Mouse (Mus musculus) cerebellum, adult (tissue): Measurements from ENCODE around the gene Mthfd1l.

Source experiments
- ATAC-seq: cut with Nextera tagmentation; 2 replicates; pipeline ENCODE4 v1.9.2; 2017; ENCODE audit warnings: mild to moderate bottlenecking, moderate library complexity, mixed read lengths; ENCODE audit not compliant: insufficient number of reproducible peaks, low FRiP score, low TSS enrichment

Mthfd1l gene

DNA sequence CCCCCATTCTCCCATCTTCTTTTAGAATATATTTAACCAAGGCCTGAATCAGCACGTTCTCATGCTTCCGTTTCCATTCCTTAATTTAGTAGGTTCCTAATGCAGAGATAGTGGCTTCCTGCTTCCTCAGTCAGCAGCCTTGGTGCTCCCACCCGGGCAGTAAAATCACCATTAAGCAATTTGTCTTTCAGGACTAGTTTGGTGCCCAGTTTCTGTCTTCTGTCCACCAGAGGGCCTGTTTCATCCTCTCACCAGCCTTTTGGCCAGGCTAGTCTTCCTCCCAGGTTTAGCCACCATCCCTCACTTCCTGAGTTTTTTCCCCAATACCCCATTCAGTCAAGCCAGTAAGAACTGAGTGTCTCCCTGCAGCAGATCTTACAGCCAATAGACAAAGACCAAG is 64.1 kb downstream of the Mthfd1l start:
- ATAC-seq: no peak

- ATAC-seq: no peak
Observed at GRCm38 (mm10) chr10:4038576-4038975, 65.7 kb downstream of the Mthfd1l start.

DNA sequence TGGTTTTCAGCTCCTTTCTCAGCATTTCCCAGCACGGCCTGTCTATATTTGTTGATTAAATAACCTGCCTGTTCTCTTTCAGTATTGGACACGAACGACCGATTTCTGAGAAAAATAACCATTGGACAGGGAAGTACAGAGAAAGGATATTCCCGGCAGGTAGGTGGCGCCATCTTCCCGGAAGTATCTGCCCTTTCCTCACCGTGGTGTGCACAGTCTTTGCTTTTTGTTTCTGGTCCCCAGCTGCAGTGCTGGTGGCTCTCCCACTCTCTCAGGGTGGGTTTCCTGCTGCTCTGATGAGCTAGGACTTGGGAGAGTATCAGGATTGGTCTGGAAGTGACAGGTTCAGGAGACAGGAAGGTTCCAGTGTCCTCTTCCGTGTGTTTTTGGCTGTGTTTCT is 68.8 kb downstream of the Mthfd1l start:
- ATAC-seq: peak; percentile 70

- no peak for ATAC-seq
Observed at GRCm38 (mm10) chr10:4044421-4044820, 71.5 kb downstream of the Mthfd1l start.

- ATAC-seq: no peak
Observed at GRCm38 (mm10) chr10:4046496-4046895, 73.6 kb downstream of the Mthfd1l start.

DNA sequence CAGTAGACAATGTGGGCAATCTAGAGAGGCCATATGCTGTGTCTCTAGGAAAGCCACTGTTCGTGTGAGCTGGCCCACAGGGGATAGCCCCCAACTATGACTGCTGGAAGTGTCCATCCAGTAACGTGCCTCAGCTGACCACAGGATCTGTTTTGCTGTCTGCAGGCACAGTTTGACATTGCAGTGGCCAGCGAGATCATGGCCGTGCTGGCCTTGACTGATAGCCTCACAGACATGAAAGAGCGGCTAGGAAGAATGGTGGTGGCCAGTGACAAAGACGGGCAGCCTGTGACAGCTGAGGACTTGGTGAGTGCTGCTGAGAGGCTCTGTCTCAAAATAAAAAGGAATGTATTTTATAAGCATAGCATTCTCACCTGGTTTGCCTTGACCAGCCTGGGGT is 74.7 kb downstream of the Mthfd1l start:
- ATAC-seq: no peak

GRCm38 (mm10) chr10:4050236-4050635 is 77.3 kb downstream of the Mthfd1l start:
- ATAC-seq: no peak

DNA sequence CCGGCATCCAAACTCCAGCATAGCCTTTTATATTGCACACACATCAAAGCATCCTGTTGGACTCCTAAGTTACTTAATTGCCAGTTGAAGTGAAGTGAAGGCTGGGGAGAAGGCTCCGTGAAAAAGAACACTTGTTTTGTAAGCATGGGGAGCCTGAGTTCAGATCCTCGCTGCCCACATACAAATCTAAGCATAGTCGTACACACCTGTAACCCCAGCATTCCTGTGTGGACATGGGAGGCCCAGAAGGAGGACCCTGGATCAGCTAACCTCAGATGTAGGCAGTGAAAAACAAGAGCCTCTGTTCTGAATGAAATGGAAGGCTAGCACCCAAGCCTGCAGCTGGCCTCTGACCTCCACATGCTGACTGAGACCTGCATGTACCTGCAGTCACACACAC is 79.8 kb downstream of the Mthfd1l start:
- ATAC-seq: no peak

GRCm38 (mm10) chr10:4053278-4054061 is 80.6 kb downstream of the Mthfd1l start:
- ATAC-seq: peak; percentile 89

DNA sequence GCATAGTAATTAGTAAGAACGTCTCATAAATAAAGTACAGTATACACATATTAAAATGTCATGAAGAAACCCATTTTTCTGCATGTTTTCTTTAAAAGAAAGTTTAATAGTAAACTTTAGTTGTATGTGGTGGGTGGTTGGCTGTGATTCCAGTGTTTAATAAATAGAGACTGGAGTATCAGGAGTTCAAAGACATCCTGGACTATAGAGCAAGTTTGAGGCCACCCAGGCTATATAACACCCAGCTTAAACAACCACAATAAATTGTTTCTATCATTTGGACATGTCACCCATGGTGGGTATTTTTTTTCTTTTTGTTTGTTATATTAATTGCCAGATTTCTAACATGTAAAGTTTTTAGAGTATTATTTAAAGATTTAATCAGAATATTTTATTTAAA is 81.7 kb downstream of the Mthfd1l start:
- no peak for ATAC-seq

GRCm38 (mm10) chr10:4057397-4057796 is 84.5 kb downstream of the Mthfd1l start:
- no peak for ATAC-seq

DNA sequence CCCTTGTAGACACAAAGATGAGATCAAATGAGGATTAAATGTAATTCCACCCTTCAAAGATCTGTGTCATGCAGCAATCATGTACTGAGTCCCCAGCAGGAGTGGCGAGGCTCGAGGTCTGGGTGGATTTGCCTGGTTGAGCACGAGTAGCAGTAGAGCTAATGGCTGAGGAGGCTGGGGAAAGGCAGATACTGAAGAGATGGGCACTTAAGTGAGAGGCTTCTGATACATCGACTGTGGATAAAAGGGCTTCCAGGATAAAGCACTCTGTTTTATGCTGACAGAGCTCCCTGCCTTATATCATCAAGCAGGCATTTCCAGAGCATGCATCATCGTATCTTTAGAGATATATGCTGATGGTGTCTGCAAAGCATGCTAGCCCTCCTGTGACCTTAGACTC is 84.9 kb downstream of the Mthfd1l start:
- ATAC-seq: no peak

DNA sequence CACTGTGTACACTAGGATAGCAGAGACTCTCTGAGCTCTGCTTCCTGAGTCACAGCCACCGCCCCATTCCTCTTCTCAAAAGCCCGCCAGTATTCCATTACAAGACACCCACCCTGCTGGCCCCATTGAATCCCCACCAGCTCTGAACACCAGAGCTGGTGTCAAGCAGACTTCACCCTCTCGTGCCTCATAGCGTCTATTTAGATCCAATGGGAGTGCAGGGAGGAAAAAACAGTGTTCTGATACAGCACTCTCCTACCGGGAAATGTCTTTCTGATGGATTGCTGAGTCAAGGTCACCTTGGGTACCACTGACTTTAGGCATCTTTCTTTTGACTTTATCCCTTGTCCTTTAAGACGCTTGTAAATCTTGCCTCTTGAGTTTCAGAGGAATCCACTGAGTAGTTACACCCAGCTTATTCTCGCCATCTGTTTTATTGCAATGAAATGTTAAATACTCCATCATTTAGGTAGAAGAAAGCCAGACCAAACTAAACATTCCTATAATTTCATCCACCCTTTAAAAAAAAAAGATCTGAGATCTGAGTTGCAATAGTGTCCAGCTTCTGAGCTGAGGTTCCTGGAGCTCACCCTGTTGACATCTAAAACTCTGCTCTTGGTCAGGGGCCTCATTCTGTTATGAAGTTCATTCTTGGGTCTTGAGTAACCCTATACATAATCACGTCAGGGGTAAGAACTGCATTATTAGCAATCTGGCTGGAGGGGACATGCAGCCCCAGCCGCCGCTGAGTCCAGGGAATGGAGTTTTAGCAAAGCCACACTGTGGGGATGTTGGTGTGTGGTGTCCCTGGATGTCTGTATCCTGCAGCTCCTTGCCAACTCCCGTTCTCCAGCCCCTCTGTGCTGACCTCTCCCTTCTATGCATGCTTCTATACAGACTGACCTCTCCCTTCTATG is 88.4 kb downstream of the Mthfd1l start:
- no peak for ATAC-seq

DNA sequence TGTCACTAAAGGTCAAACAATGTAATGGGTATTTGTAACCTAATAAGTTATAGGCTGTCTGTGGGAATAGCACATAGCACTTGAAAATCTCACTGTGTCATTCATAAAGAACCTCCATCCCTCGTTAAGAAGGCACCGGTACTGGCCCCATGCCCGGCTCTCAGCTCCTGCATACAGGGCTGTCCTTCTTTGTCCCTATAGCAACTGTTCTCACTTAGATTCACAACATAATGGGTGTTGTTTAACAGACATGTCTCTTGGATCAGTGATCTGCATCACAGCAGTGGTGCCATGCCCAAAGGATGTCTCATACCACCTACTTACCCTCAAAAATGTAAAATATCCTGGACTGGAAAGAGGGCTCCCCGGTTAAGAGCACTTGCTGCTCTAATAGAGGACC is 90.6 kb downstream of the Mthfd1l start:
- no peak for ATAC-seq

GRCm38 (mm10) chr10:4065295-4066084 is 92.6 kb downstream of the Mthfd1l start:
- no peak for ATAC-seq

DNA sequence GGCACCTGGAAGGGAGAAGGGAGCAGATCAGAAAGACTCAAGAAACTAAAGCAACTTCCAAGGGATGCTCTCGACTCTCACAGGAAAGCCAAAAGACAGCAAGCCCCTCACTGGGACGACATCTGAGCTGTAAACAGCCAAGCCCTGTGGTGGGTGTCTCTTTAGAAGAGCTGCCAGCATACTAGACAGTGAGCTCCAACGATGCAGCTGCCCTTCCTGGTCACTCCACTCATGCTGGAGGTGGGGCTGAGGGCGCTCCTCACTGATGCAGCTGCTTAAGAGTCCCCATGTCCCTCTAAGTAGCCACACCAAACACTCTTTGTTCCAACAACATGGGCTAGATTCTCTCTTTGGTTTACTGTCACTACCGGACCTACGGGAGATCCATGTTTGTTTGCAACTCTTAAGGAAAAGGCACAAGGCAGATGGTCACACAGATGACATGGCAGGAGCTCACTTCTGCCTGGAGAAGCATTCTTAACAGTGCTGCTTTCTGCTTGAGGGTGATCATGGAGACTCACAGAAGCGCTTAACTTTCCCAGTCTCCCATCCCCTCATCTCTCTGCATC is 96.4 kb downstream of the Mthfd1l start:
- no peak for ATAC-seq

GRCm38 (mm10) chr10:4070061-4070460 is 97.1 kb downstream of the Mthfd1l start:
- ATAC-seq: no peak

GRCm38 (mm10) chr10:4071069-4071844 is 98.3 kb downstream of the Mthfd1l start:
- ATAC-seq: no peak

- no peak for ATAC-seq
Observed at GRCm38 (mm10) chr10:4071845-4072345, 99.0 kb downstream of the Mthfd1l start.
